Mouse (Mus musculus) cerebellum, adult 11 months (tissue): ENCODE measurements around the gene Tmem53.
"Not testable (repeated sequence)": the region's sequence is repeated elsewhere in the genome, so short reads cannot be mapped to it uniquely, and the experiment has no call there.

Experiments
- DNase-seq: peaks from one replicate; pipeline ENCODE4 v3.0.0; 2022

Tmem53 gene

DNA sequence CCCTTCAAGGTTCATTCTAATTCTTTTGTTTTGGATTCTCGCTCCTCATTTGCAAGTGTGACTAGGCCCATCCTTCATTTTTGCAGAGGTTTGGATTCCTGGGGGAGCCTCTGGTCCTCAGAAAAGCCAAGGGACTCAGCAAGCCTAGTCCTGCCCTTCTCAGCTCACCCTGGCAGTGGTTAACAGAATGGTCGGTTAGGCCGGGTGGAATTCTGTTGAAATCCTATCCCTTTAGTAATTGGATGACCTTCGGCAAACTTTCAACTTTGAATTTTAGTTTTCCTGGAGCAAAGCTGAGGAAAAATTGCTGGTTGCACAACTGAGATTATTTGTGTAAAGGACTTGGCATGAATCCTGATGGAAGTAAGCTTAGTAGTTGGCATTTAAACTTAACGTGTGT, 600 bp downstream of the Tmem53 start:
- no peak for DNase-seq

DNA sequence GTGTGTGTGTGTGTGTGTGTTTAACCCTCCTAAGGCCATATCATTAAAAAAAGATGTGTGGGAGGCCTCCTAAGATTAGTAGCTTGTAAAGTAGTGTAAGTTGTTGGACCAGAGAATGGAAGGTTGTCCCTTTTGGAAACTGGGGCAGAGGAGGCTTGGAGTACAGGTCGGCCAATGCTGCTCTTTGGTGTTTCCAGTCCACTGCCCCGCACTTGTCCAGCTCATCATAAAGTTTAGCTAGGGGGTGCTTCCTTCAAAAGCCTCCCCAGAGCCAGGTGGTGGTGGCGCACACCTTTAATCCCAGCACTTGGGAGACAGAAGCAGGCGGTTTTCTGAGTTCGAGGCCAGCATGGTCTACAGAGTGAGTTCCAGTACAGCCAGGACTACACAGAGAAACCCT, 1.0 kb downstream of the Tmem53 start:
- DNase-seq: no peak

DNA sequence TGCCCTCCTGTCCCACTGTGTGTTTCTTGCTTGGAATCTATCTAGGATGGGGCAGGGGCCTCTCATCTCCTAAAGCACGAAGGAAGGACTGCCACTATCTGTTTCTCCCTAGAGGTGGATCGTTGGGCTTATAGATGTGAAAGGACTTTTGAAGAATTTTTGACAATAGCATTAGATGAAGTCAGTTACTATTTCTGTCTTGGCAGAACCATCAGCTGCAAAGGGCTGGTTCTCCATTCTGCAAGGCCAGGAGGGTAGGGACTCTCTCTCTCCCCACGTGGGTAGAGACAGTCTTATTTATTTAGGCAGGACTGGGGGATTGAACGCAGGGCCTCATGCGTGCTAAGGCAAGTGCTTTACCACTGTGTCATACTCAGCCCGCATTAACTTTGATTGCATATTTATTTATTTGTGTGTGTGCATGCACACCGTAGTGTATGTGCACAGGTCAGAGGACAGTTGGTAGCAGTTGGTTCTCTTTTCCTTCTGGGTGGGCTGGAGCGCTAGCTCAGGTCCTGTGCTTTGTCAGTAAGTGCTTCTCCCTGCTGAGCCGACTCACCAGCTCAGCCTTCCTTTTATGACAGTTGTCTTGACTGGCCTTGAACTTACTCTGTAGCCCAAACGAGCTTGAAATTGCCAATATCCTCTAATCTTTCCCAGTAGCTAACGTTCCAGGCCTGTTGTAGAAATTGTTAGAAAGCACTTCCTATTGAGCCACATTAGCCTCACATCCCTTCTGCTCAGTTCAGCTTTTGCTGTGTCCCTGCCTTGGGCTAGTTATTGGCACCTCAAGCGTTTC, 1.7 kb downstream of the Tmem53 start:
- no peak for DNase-seq

DNA sequence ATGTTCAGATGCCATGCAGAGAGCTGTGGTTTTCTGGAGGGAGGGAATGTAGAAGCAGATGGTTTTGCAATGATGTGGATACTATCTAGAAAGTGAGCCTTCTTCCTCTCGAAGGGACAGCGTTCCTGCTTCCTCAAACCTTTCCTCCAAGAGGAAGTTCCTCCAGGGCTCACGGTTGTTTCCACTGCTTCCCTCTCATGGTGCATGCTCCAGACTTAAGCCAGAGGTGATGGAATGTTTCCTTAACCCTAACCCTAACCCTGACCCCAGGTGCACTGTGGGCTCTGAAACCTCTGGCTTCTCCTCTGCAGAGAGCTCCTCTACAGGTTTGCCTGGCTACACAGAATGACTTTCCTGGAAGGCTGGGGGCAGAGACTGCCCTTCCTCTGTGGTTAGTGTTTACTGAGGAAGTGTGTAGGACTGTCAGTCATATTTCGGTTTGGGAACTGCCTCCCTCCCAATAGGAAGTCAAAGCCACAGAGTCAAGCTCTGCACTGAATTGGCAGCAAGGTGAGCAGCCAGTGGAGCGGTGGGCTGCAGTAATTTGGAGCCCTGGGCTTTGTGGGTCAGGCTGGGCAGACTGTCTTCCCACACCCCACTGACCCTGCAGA, 2.4 kb downstream of the Tmem53 start:
- DNase-seq: no peak

DNA sequence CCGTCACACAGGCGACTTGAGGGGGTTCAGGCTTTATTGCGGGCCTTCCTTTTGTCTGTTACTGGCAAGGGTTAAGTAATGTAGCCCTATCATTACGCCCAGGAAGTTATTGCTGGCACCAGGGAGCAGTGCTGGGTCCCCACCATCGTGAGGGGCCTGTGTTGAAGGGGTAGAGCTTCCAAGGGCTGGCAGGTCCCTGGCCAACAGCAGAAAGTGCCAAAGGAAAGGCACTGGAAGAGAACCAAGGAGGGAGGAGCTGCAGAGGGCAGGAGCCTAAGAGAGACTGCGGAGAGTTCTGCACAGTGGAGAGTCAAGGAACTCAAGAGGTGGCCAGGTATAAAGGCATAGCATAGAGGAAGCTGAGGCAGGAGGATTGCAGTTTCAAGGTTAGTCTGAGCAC, 2.9 kb downstream of the Tmem53 start:
- DNase-seq: no peak

DNA sequence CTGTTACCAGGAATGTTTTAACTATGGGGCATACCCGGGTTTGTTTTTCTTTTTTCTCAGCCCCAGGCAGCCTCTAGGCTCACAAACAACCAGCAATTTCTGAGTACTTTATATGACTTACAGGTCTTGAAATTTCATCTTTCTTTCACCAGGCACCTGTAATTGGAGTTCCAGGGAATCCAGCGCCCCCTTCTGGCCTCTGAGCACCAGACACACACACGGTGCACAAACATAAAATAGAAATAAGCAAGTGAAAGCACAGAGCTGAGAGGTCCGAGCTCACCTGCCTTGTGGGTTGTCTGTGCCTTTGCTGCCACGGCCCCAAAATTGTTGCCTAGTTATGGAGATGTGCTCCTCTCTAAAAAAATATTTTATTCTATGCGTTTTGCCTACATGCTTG, 8.2 kb downstream of the Tmem53 start:
- DNase-seq: not testable (repeated sequence)

DNA sequence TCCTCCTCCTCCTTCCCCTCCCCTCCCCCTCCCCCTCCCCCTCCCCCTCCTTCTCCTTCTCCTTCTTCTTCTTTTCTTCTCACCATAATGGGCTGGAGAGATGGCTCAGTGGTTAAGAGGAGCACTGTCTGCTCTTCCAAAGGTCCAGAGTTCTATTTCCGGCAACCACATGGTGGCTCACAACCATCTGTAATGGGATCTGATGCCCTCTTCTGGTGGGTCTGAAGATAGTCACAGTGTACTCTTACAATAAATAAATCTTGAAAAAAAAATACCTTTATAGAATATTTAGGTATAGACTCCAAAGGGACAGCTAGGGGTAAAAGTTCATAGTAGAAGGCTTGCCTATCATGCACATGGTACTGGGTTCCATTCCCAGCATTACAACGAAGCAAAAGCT, 9.5 kb downstream of the Tmem53 start:
- no peak for DNase-seq

DNA sequence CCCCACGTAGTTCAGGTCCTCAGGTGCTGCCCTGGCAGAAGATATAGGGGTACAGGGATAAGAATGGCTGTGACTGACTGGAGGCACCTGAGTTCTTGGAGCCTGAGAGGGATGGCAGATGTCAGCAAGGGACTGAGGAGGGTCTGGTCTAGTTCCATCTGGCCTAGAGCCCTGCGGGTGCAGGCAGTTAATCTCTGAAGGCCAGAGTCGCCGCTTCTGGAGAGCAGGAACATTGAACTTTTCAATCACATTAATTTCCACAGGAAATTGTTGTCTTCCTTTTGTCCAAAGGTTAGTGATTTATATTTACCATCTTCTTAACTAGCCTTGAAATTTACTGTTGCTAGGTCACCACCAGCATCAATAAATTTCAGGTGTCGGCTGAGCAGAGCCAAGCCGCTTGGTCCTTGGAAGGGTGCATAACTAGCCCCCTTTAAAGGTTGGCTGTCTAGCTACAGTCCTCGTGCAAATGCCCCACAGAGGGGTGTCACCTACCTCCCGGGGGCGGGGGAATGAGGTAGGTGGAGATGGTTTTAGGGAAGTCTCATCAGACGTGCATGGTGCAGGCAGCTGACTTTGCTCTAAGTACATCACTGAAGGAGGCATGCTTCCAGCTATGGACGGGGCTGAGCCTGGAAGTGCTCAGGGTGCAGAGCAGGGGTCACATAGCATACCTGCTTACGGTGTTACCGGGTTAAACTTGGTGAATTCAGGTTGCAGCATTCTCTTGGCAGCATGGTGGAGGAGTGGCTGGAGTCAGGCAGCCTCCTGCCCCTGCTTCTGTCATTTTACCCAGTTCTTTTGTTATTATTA, 10.6 kb downstream of the Tmem53 start:
- DNase-seq: no peak

DNA sequence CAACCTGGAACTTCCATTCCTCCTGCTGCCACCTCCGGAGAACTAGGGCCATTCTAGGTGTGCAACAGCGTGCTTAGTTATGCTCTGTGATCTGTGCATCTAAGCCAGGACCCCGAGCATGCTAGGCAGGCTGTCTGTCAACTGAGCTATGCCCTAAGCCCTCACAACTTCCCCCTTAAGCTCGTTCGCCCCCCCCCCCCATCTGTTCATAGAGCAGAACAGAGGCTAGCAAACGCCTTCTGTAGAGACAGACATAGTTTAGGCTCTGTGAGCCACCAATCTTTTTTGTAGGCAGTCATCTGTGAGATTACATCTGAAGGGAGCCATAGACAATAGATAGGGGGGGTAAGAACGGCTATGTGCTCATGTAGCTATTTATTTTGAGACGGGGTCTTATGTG, 11.2 kb downstream of the Tmem53 start:
- DNase-seq: no peak

DNA sequence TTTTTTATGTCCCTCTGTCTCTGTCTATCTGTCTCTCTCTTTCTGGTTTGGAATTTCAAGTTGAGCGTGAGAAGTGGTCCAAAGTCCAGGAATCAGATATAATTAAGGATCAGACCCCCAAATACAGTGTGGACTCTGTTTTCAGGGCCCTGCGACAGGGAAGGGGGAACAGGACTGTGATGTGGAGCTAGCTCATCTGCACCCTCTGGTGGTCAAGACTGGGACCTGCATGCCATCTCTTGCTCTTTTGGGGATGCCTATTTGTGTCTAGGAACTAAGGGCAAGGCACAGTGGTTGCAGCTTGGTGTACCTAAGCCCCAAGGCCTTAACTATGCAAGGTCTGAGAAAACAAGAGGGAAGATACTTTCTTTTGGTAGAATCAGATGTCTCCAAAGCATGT, 15.5 kb downstream of the Tmem53 start:
- DNase-seq: peak; percentile 47

DNA sequence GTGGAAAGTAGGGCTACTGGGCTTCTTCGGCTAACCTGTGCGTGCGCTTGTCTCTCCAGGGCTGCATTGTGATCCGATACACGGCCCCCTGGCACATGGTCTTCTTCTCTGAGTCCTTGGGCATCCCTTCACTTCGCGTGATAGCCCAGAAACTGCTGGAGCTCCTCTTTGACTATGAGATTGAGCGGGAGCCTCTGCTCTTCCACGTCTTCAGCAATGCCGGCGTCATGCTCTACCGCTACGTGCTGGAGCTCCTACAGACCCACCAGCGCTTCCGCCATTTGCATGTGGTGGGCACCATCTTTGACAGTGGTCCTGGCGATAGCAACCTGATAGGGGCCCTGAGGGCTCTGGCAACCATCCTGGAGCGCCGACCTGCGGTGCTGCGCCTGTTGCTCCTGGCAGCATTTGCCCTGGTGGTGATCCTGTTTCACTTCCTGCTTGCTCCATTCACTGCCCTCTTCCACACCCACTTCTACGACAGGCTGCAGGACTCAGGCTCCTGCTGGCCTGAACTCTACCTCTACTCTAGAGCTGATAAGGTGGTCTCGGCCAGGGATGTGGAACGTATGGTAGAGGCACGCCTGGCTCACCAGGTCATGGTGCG, 16.2 kb downstream of the Tmem53 start:
- DNase-seq: no peak

DNA sequence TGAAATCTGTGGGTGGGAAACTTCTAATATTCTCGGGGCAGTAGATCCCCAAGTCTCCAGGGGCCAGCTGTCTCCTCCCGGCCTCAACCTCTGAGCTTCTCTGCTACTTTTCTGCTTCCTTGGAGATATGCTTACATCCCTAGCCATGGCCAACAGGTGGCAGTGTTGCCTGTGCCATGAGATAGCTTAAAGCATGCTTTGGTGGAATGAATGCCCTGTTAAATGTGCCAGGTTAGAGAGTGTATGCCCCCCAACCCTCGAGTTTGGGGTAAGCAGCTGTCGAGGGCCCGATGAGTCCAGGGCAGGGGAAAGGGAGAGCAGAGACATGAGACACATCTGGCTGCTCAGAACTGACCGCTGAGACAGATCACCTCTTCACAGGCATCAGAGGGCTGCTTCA, 18.5 kb downstream of the Tmem53 start:
- DNase-seq: peak; percentile 42

DNA sequence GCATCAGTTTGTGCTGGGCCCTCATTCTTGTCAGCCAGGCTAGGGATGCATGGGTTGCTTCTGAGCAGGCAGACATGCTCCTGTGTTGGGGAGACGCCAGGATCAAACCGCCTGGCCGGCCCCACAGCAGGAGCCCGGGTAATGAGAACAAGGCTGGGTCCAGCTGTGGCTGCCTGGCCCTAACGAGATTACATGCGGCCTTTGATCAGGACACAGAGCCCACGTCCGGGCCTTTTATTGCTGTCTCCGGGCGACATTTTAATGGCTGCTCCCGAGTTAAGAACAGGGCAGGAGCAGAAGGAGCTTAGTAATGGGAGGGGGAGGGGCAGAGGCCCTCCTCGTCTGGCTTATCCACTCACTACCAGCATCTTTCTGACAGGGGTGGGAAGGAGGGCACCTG, 20.7 kb downstream of the Tmem53 start:
- no peak for DNase-seq

DNA sequence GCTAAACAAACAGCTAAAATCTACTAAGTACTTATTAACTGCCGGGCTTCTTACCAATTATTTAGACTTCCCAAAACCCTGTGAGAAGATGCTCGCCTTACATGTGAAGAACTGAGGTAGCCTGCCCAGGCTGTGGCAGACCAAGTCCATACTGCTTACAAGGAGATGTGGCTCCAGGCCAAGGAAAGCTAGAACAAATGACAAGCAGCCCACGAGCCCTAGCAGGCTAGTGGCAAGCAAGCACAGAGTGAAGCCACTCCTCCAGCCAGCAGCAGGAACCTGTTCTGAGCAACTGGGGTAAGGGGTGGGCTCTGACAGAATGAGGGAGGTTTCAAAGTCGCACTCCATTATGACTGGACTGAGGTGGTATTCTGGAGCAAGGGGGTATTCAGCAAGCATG, 23.0 kb downstream of the Tmem53 start:
- DNase-seq: no peak

DNA sequence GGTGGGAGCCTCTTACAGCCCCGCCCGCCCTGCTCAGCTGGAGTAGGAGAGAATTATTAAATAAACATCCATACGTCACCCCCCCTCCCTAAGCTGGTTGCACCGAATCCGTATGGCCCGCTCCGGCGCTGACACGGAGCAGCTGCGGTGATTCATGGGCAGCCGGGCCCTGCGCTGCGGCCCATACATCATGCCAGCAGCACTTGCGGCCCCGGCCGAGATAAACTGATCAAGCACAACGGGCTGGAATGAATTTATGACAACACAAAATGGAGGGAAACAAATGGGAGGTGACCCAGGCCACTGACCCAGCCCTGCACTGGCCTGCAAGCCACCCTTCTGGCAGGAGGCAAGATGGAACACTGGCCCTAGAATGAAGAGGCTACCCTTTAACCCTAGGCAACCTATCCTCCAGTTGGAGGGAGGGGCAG, 24.5 kb downstream of the Tmem53 start:
- DNase-seq: no peak

DNA sequence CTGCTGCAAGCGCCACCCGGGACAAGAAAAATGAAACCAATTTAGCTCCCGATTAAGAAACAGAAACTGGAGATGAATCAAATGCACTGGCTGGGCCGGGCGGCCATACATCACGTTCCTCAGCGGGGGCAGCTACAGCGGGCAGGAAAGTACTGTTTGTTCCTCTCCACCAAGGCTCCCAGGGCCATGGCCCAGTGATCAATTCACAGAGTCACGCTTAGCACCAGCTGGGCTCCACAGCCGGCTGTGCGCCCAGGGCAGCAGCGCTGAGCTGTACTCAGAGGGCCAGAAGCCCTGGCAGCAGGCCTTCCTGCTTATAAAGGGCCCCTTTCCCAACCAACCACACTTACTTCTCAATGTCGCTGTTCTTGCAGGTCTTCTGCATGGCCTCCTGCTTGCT, 25.3 kb downstream of the Tmem53 start:
- DNase-seq: no peak

DNA sequence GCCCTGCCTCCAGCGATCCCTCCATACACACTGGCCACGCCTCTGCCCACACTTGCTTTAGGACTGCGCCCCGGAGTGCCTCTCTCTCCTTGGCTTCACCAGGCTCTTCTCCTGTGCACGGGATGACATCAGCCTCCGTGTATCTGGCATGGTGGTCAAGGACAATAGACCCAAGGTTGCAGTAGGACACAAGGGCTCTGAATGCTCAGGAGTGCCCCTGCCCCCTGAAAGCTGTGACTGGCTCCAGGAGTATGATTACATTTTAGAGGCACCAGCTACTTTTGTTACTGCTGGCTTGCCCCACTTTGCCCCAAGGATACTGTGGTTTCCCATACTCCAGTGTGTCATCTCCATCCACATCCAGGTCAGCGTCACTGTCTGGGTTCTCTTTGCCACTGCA, 25.9 kb downstream of the Tmem53 start:
- DNase-seq: no peak

DNA sequence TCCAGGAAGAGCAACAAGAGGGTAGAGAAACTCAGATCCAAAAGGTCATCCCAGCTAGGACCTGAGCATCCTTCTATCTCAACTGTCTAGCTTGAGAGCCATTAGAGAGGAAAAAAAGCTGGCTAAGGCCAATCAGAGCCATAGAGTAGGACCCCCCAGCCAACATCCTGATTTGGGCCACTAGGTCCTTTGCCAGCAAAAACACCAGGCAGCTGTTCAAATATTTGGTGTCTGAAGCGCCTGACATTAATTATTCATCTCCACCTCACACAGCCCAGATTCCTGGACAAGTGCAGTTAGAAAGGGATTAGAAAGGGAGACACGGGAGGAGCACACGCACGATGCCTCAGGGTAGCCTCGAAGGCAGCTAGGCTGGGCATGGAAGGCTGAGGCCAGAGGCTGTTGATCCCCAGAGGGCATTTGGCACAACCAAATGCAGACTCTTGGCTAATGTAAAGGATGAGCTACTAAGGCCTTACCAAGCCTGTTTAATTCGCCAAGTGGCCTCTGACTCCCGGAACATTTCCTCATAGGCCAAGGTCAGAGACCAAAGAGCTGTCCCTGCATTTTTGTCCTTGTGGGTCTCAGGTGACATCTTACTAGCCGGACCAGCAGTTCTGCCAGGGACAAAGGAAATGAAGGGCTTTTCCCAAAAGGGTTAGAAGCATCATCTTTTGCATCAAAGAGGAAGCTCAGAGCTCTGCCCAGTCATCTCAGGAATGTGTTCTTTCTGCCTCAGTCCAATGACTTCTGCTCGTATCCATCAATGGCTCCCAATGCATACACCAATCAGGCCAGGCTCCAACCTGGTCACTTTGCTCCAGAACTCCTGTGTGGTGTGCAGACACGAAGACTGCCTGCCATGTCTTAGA, 26.9 kb downstream of the Tmem53 start:
- DNase-seq: no peak

DNA sequence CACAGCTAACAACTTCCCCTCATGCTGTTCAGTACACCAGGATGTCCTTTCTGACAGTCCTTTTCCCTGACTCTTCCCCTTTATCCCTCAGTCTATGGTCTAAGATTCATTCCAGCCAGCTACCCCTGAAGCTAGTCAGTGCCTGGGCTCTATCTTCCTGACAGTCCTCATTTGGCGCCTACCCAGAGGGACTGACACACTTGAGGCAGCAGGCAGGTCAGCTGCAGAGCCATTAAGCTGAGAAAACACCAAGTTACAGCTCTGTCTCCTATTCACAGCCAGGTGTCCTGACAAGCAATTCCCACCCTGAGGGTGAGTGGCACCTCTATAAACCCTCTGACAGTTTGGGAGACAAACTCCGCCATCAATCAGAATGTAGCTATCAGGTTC, 27.5 kb downstream of the Tmem53 start:
- DNase-seq: no peak

DNA sequence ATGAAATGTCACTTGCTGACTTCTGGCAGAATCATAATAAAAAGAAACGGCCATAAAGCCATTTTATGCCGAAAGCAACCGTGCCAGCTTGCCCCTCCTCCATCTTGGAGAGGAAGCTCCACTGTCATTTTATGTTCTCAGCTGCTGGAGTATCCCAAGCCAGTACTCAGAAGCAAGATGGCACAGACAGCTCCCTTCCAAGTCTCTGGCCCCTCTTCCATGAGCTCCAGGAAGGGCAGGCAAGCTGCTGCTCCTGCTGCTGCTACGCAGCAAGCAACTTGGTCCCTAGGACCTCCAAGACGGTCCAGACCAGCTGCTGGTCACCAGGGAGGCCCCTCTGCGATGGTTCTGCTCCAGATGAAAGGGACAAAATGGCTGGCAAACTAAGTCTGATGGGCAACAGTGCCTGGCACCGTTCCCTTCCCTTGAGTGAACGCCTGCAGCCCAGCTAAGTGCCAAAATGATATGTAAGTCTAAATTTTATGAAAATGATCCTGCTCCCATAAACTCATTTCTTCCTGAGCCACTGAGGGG, 28.7 kb downstream of the Tmem53 start:
- no peak for DNase-seq

DNA sequence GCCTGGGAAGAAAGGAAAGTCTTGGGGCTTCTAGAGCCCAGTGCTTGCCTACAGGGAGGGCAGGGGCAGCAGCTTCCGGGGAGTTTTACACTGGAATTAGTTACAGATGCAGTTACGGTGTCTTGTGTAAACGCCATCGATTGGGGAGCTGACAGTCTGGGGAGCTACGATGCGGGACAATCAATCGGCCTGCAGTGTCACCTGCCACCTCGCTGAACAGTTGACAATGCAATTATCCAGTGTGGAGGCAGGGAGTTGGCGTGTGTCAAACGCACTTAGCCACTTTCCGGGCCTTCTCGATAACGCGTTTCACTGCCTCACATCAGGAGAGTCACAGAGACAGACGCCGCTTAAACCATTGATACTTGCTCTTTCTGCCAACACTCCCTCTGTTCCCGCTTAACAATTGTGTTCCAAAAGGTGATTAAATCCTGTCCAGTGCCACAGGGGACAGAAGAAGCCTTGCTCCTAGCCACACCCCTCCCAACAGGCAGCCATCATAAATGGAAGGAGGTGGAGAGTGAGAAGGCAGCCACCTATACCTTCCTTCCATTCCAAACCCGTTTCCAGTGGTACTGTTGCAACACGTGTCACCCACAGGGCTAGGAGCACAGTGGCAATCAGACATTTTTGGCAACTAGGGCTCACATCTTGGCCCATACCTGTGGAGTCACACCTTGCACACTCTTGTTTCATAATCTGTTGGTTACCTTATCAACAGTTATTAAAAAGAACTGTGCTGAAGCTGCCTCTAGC, 29.5 kb downstream of the Tmem53 start:
- DNase-seq: no peak
